9 mouse cellular contexts compared by ENCODE assay signal in the genomic region with DNA sequence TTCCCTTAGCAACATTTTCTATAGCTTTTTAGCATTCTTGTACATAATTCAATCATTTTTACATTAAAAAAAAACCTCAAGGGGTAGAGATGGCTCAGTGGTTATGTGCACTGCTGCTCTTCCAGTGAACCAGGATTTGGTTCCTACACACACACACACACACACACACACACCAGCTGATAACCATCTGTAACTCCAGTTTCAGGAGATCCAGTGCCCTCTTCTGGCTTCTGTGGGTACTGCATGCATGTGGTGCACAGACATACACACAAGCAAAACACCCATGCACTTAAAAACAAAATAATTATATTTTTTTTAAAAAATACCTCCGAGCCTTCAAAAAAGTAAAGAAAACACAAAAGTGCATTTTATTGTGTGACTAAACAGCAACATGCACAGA.
DNase-seq lines count a peak whose midpoint lies in the region; ATAC-seq and TF ChIP-seq lines count a peak whose summit lies in the region.
"Had no signal": no experiment of that assay in that cellular context is flagged by ENCODE, and none has a peak within 500 bp of the region (broad histone marks: within the 10 kb centered on the region; RNA-seq: fewer than 3 reads in every experiment).

No protein-coding gene starts in this region.

- H3K9ac ChIP-seq in hindbrain, postnatal 0 days (replicated peaks; ENCODE audit: low read length), result no peak overlapping the region
- no peak overlapping the region for H3K9ac ChIP-seq in hindbrain, embryonic 14.5 days
- H3K9ac ChIP-seq: embryonic facial prominence, embryonic 12.5 days had no signal

- H3K27me3 ChIP-seq in hindbrain, postnatal 0 days (ENCODE audit: insufficient read depth, low read length), result no peaks in the 10 kb centered on the region
- H3K27me3 ChIP-seq in hindbrain, embryonic 14.5 days (ENCODE audit: control insufficient read depth, insufficient read depth, low read length), result no peaks in the 10 kb centered on the region
- no peaks in the 10 kb centered on the region for H3K27me3 ChIP-seq in spleen, adult 2 months (ENCODE audit: control insufficient read depth, insufficient read depth, low read length)
- H3K27me3 ChIP-seq: embryonic facial prominence, embryonic 12.5 days had no signal

- H3K4me3 ChIP-seq in hindbrain, postnatal 0 days (ENCODE audit: low read length), result no peak overlapping the region
- H3K4me3 ChIP-seq in hindbrain, embryonic 14.5 days (replicated peaks; ENCODE audit: low read length), result no peak overlapping the region
- H3K4me3 ChIP-seq in spleen, adult 2 months (ENCODE audit: extremely low read depth, insufficient read depth, insufficient read length), result no peak overlapping the region
- H3K4me3 ChIP-seq: embryonic facial prominence, embryonic 12.5 days had no signal

- DNase-seq in hindbrain, postnatal 0 days (ENCODE audit: low spot score), result peak; percentile 76
- no peak for DNase-seq in hindbrain, embryonic 14.5 days (ENCODE audit: low spot score)
- no peak for DNase-seq in spleen, adult 2 months (ENCODE audit: low read depth in 1 of 2, low spot score in 2 of 2)
- DNase-seq in spleen, postnatal 36 days (ENCODE audit: low spot score in 2 of 2), result no peak
- peak; percentile 32 to 42 for DNase-seq in cerebellum, postnatal 36 days
- DNase-seq in lung, postnatal 14 days, result peak; percentile 18
- no peak for DNase-seq in urinary bladder, postnatal 36 days (ENCODE audit: low spot score in 2 of 2)

- no peak overlapping the region for H3K4me2 ChIP-seq in hindbrain, postnatal 0 days (ENCODE audit: low read depth, low read length)
- no peak overlapping the region for H3K4me2 ChIP-seq in hindbrain, embryonic 14.5 days (replicated peaks)
- H3K4me2 ChIP-seq: embryonic facial prominence, embryonic 12.5 days had no signal

- TF ChIP-seq CTCF in hindbrain, postnatal 0 days (IDR thresholded peaks at IDR 0.05; ENCODE audit: low read depth), result peak; percentile 82
- peak; percentile 8; the same call in 1 of the 2 replicates for TF ChIP-seq CTCF in spleen, adult 2 months (IDR thresholded peaks at IDR 0.05; ENCODE audit: extremely low read depth, insufficient read depth, insufficient read length, insufficient replicate concordance)

- H3K4me1 ChIP-seq in hindbrain, postnatal 0 days (ENCODE audit: insufficient read depth, low read length), result no peaks in the 10 kb centered on the region
- H3K4me1 ChIP-seq in hindbrain, embryonic 14.5 days (replicated peaks; ENCODE audit: control insufficient read depth, insufficient read depth, low read length), result no peaks in the 10 kb centered on the region
- no peaks in the 10 kb centered on the region for H3K4me1 ChIP-seq in spleen, adult 2 months (ENCODE audit: control insufficient read depth, insufficient read depth, insufficient read length)
- H3K4me1 ChIP-seq: embryonic facial prominence, embryonic 12.5 days had no signal

- TF ChIP-seq POLR2A in spleen, adult 2 months (IDR thresholded peaks at IDR 0.05; ENCODE audit: low read depth, low read length), result no peak

- 64% methylated on average over 1 of the region's 1 CpGs for WGBS in hindbrain, postnatal 0 days
- 70% methylated on average over 1 of the region's 1 CpGs for WGBS in hindbrain, embryonic 14.5 days
- WGBS in spleen, adult 2 months, result 73% methylated on average over 1 of the region's 1 CpGs

- no peaks in the 10 kb centered on the region for H3K9me3 ChIP-seq in hindbrain, postnatal 0 days (ENCODE audit: low read length)
- no peaks in the 10 kb centered on the region for H3K9me3 ChIP-seq in hindbrain, embryonic 14.5 days (ENCODE audit: control insufficient read depth, low read length)
- H3K9me3 ChIP-seq: embryonic facial prominence, embryonic 12.5 days had no signal

- no peak overlapping the region for H3K27ac ChIP-seq in hindbrain, postnatal 0 days
- no peak overlapping the region for H3K27ac ChIP-seq in hindbrain, embryonic 14.5 days
- no peak overlapping the region for H3K27ac ChIP-seq in spleen, adult 2 months (ENCODE audit: insufficient read depth, low read length)
- H3K27ac ChIP-seq: embryonic facial prominence, embryonic 12.5 days had no signal

- no peak for ATAC-seq in hindbrain, postnatal 0 days
- ATAC-seq in hindbrain, embryonic 14.5 days (ENCODE audit: low FRiP score), result no peak
- no peak for ATAC-seq in erythroblast, adult 5-6 weeks (replicated peaks; ENCODE audit: low FRiP score, poor library complexity, severe bottlenecking)

- no peaks in the 10 kb centered on the region for H3K36me3 ChIP-seq in hindbrain, postnatal 0 days (ENCODE audit: insufficient read depth, low read length)
- H3K36me3 ChIP-seq in hindbrain, embryonic 14.5 days (replicated peaks; ENCODE audit: control insufficient read depth, insufficient read depth), result no peaks in the 10 kb centered on the region
- H3K36me3 ChIP-seq in spleen, adult 2 months (ENCODE audit: control insufficient read depth, insufficient read depth, low read length), result no peaks in the 10 kb centered on the region
- H3K36me3 ChIP-seq: embryonic facial prominence, embryonic 12.5 days had no signal

Comparison
In these comparisons a context has a peak if more than half of its experiments do, and no peak if none do; other contexts are left out.
1. DNase-seq: peak in hindbrain, postnatal 0 days (single experiment), cerebellum, postnatal 36 days (2 of 2) and lung, postnatal 14 days (single experiment); none in hindbrain, embryonic 14.5 days (single experiment), spleen, adult 2 months (0 of 2), spleen, postnatal 36 days (0 of 2) and urinary bladder, postnatal 36 days (0 of 2).